Mouse (Mus musculus) frontal cortex, adult (tissue): Measurements from ENCODE around the gene Xxylt1.

Experiments used
- ATAC-seq: cut with Nextera tagmentation; 2 replicates; pipeline ENCODE4 v1.9.2; 2017; ENCODE audit warnings: mild to moderate bottlenecking, moderate library complexity, mixed read lengths; ENCODE audit not compliant: low TSS enrichment

Xxylt1 gene

GRCm38 (mm10) chr16:31061246-31061880 lies 19.9 kb downstream of the Xxylt1 start:
- peak; percentile 44; the same call in 1 of the 2 replicates for ATAC-seq

- ATAC-seq: no peak
These were observed 20.5 kb downstream of the Xxylt1 start for GRCm38 (mm10) chr16:31060714-31061113.

DNA sequence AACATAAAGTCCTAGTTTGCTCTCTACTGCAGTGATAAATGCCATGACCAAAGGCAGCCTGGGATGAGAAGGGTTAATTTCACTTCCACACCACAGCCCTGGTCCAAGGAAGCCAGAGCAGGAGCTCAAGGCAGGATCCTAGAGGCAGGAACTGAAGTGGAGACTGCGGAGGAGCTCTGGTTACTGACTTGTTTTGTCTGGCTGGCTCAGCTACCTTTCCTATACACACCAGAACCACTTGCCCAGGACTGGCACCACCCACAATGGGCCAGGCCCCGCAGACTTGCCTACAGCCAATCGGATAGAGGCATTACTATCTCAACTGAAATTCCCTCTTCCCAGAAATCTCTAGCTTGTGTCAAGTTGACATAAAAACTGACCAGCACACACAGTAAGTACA lies 21.0 kb downstream of the Xxylt1 start:
- no peak for ATAC-seq

DNA sequence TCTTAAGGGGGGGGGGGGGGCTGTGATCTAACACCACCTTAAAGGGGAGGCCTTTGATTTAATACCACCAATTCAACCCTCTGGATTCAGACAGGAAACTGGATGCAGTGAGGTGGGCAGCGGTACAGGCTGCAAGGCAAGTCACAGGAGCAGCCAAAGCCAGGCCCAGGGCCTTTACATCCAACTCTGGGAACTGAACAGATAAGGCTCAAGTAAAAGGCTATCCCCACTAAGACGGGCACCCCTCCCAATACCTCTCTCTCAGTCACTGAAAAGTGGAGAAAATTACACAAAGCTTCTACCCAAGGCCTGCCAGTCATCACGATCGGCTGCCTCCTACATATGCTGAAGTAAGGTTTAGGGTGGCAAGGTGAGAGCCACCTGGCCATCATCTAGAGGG lies 21.5 kb downstream of the Xxylt1 start:
- ATAC-seq: no peak

DNA sequence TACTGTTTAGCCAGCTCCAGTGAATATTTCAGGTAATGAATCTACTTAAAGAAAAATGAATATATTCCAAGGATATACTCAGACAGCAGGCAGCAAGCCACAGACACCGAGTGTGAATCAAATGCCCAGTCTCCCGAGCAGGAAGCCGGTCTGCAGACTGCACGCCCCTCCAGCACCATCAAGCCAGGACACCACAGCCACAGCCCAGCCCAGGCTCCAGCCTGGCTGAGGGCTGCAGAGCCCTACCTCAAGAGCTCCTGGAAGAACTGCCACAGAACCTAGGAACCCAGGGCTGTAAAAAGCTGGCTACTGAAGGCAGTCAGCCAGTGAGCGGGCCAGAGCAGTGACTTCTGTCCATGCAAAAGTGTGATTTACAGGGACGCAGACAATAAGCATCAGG lies 28.4 kb downstream of the Xxylt1 start:
- ATAC-seq: no peak

- no peak for ATAC-seq
These were observed 29.0 kb downstream of the Xxylt1 start for GRCm38 (mm10) chr16:31052177-31052726.

- no peak for ATAC-seq
These were observed 30.5 kb downstream of the Xxylt1 start for GRCm38 (mm10) chr16:31050701-31051100.

GRCm38 (mm10) chr16:31048194-31048593 lies 33.0 kb downstream of the Xxylt1 start:
- ATAC-seq: no peak

GRCm38 (mm10) chr16:31047186-31047898 lies 33.9 kb downstream of the Xxylt1 start:
- ATAC-seq: no peak; the same call in 1 of the 2 replicates

- peak; percentile 85 for ATAC-seq
These were observed 35.0 kb downstream of the Xxylt1 start for GRCm38 (mm10) chr16:31046217-31046659.

DNA sequence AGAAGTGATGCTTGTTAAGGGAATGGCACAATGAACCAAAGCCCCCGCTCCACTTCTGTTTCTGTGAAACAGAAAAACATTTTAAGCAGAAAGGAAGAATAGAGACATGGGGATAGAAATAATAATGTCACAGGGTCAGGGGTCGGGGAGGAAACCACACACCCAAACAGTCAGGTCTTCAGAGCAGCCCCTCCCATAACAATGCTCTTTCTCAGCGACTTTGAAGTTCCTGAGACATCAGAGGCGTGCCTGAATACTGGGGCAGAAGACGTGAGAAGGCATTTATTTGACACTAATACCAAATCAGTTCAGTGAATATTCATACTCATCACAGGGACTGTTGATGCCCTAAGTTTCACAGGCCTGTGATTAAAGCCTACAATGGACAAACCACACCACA lies 36.0 kb downstream of the Xxylt1 start:
- ATAC-seq: no peak

- ATAC-seq: no peak
These were observed 38.1 kb downstream of the Xxylt1 start for GRCm38 (mm10) chr16:31043136-31043535.

DNA sequence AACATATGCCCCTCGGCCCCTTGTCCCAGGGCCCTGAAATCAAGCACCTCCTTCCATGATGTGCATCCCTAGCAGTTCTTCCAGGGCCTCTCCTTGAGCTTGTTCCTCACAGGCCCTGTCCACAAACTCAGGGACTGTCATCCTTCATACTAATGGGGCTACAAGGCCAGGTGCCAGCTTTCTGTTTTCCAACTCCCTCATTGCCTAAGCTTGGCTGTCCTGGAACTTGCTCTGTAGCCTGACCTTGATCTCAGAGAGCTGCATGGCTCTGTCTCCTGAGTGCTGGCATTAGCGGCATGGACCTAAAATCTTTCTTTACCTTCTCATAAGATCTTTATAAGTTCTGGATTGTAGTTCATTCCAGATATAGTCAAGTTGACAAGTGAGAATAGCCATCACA lies 39.7 kb downstream of the Xxylt1 start:
- ATAC-seq: no peak

DNA sequence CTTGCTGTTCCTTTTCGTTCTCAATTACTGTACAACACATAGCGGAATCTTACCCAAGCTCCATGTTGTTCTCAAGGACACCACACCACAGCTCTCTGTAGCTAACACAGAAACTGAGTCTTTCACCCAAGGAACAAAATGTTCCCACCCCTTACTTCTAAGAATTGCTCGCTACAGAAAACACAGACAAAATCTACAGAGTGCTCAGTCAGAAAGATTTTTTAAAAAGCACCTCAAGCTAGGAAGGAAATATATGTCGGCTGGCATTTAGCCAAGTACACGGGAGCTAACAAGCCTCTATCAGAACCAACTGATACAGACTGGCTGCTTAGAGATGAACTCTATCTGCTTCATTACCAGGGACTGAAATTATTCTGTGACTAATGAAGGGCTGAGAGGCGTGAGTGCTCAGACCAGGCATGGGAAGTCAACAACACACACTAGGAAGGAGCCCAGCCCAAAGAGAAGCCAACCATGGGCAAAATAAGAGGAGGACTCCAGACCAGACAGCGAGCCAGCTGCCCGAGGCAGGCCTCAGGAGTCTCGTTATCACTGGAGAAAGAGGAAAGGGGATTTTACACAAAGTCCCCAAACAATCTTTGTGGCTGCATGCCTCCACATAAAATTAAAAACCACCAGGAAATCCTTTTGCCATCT lies 41.3 kb downstream of the Xxylt1 start:
- peak; percentile 59; the same call in 1 of the 2 replicates for ATAC-seq

DNA sequence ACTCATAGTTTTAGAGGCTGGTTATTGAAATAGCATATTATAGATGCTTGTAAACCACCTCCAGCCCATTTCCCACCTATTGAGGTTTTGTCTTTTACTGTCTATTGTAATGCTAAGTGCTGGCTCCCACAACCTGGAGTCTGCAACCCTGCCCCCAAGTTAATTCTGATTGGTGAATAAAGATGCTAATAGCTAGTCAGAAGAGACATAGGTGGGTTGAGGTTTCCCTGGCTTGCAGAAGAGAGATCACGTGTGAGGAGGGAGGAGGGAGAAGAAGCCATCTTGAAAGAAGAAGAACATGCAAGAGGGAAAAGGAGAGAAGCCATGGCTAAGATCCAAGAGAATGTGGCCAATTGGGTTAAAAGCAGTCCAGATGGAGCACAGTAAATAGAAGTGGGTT lies 43.8 kb downstream of the Xxylt1 start:
- ATAC-seq: no peak

DNA sequence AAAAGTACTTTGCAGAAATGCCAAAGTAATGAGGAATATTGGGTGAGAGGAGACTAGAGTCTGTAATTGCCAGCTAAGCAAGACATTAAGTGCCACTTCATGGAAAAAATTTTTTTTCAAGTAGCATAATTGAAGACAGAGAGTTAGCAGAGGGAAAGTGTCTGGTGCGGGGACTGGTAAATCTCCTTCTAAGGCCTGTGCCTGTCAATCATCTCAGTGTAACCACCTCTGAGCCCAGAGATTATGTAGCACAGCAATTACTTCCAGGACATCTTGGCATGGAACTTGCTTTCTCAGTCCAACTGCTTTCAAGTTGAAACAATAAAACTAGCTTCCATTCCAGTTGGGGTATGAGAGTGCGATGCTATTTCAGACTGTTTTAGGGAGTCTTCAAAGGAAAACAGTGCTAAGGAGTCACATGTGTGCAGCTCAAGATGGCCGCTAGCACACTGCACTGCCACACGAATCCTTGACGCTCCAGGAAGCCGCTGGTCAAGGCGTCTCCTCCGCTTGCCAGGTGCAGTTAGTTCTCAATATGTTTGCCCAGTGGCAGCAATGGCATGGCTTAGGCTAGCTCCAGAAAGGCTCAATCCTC lies 45.5 kb downstream of the Xxylt1 start:
- no peak for ATAC-seq

DNA sequence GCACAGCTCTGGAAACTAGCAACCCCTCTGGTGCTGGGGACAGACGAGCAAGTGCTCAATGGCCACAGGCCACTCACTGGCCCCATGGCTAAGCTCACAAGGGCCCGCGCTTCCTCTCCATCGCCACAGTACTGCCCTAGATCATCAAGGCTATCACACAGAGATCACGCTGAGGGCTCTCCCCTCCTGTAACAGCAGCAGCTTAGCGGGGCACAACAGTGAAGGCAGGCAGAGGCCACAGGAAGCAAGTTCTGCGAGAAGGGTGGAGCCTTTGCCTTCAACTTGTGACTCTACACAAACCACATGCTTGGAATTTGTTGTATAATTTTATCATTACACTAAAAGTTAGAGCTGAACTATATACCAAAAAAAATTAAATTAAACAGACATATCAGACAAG lies 46.0 kb downstream of the Xxylt1 start:
- ATAC-seq: no peak

DNA sequence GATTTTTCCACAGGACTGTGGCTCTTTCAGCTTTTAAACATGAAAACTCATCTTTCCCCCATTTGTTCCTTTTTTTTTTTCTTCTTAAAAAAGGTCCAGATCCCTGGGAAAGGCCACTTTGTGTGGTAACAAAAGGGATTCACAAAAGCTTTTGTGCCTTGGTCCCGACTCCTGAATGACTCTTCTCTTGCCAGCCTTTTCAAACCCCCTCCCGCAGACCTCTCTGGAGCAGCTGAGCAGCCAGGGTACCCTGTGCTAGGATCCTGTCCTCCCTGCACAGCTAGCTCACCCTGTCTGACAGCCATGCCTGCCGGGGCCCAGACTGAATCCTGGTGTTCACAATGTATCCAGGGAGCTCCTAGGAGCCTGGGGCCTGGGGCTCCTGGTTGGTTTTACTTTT lies 47.2 kb downstream of the Xxylt1 start:
- no peak for ATAC-seq

DNA sequence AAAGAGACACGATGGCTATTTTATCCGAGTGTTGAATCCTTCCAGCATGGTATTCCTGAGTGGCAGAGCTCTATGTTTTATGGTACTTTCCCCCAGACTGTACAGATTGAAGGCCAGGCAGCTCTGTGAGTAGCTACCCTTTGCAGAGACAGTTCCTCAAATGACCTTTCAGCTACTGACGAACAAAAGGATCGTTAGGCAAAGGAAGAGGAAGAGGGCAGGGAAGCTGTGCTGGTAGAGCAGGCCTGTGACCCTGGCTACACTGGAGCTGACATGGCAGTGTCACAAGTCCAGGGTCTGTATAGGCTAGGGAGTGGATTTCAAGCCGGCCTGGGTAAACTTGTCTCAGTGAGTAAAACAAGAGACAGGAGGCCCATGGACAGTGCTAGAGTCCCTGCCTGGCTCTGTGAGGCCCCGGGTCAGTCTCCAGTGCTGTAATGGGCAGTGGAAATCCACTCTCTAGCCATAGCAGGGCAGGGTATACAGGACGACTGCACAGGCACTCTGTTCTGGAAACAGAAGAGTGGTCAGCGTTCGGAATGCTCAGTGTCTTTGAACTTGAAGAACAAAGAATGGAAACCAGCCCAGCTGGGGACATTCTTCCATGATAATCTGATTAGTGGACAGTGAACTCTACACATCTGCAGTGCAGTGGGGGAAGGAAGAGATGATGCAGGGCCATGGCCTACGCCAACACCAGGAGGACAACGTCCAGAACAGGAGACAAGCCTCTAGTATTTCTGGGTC lies 51.3 kb downstream of the Xxylt1 start:
- no peak for ATAC-seq

- ATAC-seq: no peak
These were observed 53.6 kb downstream of the Xxylt1 start for GRCm38 (mm10) chr16:31027675-31028074.

- ATAC-seq: no peak
These were observed 55.7 kb downstream of the Xxylt1 start for GRCm38 (mm10) chr16:31025516-31025915.

GRCm38 (mm10) chr16:31024997-31025396 lies 56.2 kb downstream of the Xxylt1 start:
- no peak for ATAC-seq
